Mouse (Mus musculus): ENCODE measurements around the gene Atad3a. TPM values are rescaled to one million over a fixed set of nuclear protein-coding genes. Genes with fewer than 3 reads are reported as not detected.
"Not testable (repeated sequence)": the region's sequence is repeated elsewhere in the genome, so short reads cannot be mapped to it uniquely, and the experiment has no call there.

Gene Atad3a
- total RNA-seq, 2 experiments from 2014 or later, result 44.4 to 46.1 TPM

- no peak for DNase-seq (ENCODE audit: low spot score in 2 of 2)
Observed at GRCm38 (mm10) chr4:155775855-155776254, 15.0 kb upstream of the Atad3a start.

- DNase-seq (ENCODE audit: low spot score in 2 of 2), result peak in 1 of 2 experiments; percentile 73
Observed at GRCm38 (mm10) chr4:155774971-155775740, 14.3 kb upstream of the Atad3a start.

GRCm38 (mm10) chr4:155774280-155774754 lies 13.4 kb upstream of the Atad3a start, which contains the start of gene Vwa1:
Gene Vwa1, minus strand, starts transcription at chr4:155774698.
- DNase-seq (ENCODE audit: low spot score in 2 of 2), result peak; percentile 78 to 90

GRCm38 (mm10) chr4:155773335-155774078 lies 12.6 kb upstream of the Atad3a start:
- DNase-seq (ENCODE audit: low spot score in 2 of 2), result no peak

- DNase-seq (ENCODE audit: low spot score in 2 of 2), result no peak
Observed at GRCm38 (mm10) chr4:155772786-155773185, 11.9 kb upstream of the Atad3a start.

- DNase-seq (ENCODE audit: low spot score in 2 of 2), result no peak
Observed at GRCm38 (mm10) chr4:155771706-155772105, 10.8 kb upstream of the Atad3a start.

- DNase-seq (ENCODE audit: low spot score in 2 of 2), result peak in 1 of 2 experiments; percentile 59
Observed at GRCm38 (mm10) chr4:155770626-155771025, 9.7 kb upstream of the Atad3a start.

GRCm38 (mm10) chr4:155769880-155770512 lies 9.1 kb upstream of the Atad3a start:
- peak; percentile 91 to 92 for DNase-seq (ENCODE audit: low spot score in 2 of 2)

GRCm38 (mm10) chr4:155769496-155769879 lies 8.6 kb upstream of the Atad3a start:
- no peak for DNase-seq (ENCODE audit: low spot score in 2 of 2)

GRCm38 (mm10) chr4:155762357-155762756 lies 1.5 kb upstream of the Atad3a start:
- DNase-seq (ENCODE audit: low spot score in 2 of 2), result no peak

- DNase-seq (ENCODE audit: low spot score in 2 of 2), result peak in 1 of 2 experiments; percentile 18
Observed at GRCm38 (mm10) chr4:155761356-155762099, 635 bp upstream of the Atad3a start.

- DNase-seq (ENCODE audit: low spot score in 2 of 2), result no peak
Observed at GRCm38 (mm10) chr4:155759862-155760612, 856 bp downstream of the Atad3a start.

- DNase-seq (ENCODE audit: low spot score in 2 of 2), result no peak
Observed at GRCm38 (mm10) chr4:155757011-155757410, 3.9 kb downstream of the Atad3a start.

GRCm38 (mm10) chr4:155746575-155747490 lies 14.1 kb downstream of the Atad3a start:
- no peak for DNase-seq (ENCODE audit: low spot score in 2 of 2)

- DNase-seq (ENCODE audit: low spot score in 2 of 2), result no peak
Observed at GRCm38 (mm10) chr4:155746036-155746548, 14.8 kb downstream of the Atad3a start.

GRCm38 (mm10) chr4:155745136-155745535 lies 15.8 kb downstream of the Atad3a start:
- no peak for DNase-seq (ENCODE audit: low spot score in 2 of 2)

GRCm38 (mm10) chr4:155744474-155744873 lies 16.4 kb downstream of the Atad3a start:
- no peak for DNase-seq (ENCODE audit: low spot score in 2 of 2)

GRCm38 (mm10) chr4:155742684-155743083 lies 18.2 kb downstream of the Atad3a start:
- DNase-seq (ENCODE audit: low spot score in 2 of 2), result no peak

GRCm38 (mm10) chr4:155740681-155741080 lies 20.2 kb downstream of the Atad3a start:
- DNase-seq (ENCODE audit: low spot score in 2 of 2), result not testable (repeated sequence)
